In genomic region chr17:75349109-75349508, GRCm38 (mm10) we compare ENCODE assay signal across 10 mouse cellular contexts.
A peak's percentile ranks its signal among the peaks of the same experiment; 100 is the strongest.
DNase-seq lines count a peak whose midpoint lies in the region; ATAC-seq lines count a peak whose summit lies in the region.
"Had no signal": no experiment of that assay in that cellular context is flagged by ENCODE, and none has a peak within 500 bp of the region (broad histone marks: within the 10 kb centered on the region; RNA-seq: fewer than 3 reads in every experiment).

No protein-coding gene starts in this region.

- no peak overlapping the region for H3K4me3 ChIP-seq in limb, embryonic 10.5 days
- no peak overlapping the region for H3K4me3 ChIP-seq in midbrain, embryonic 15.5 days
- H3K4me3 ChIP-seq: limb, embryonic 13.5 days; neural tube, embryonic 12.5 days had no signal

- no peak overlapping the region for H3K4me2 ChIP-seq in midbrain, embryonic 15.5 days
- H3K4me2 ChIP-seq: limb, embryonic 13.5 days; neural tube, embryonic 12.5 days had no signal

- peak; percentile 4 for DNase-seq in kidney, adult 9 months
- DNase-seq in kidney, postnatal 4 days, result no peak
- DNase-seq in frontal cortex, postnatal 36 days (ENCODE audit: low spot score in 2 of 2), result peak; percentile 30 to 66
- peak; percentile 22 to 27 for DNase-seq in layer of hippocampus, postnatal 25 days (ENCODE audit: extremely low spot score in 1 of 2, low spot score in 1 of 2)
- peak; percentile 33 to 41 for DNase-seq in right cerebral cortex, postnatal 36 days (ENCODE audit: low spot score in 2 of 2)
- no peak for DNase-seq in limb, embryonic 10.5 days (ENCODE audit: low spot score)
- no peak for DNase-seq in cerebellum, postnatal 36 days

- H3K9ac ChIP-seq in midbrain, embryonic 15.5 days, result no peak overlapping the region
- H3K9ac ChIP-seq: limb, embryonic 13.5 days; neural tube, embryonic 12.5 days had no signal

- WGBS in limb, embryonic 10.5 days, result 94% methylated on average over 8 of the region's 8 CpGs
- 92% methylated on average over 8 of the region's 8 CpGs for WGBS in midbrain, embryonic 15.5 days

- no peak for ATAC-seq in midbrain, embryonic 15.5 days (replicated peaks)

- no peaks in the 10 kb centered on the region for H3K9me3 ChIP-seq in limb, embryonic 10.5 days (replicated peaks)
- H3K9me3 ChIP-seq in midbrain, embryonic 15.5 days, result no peaks in the 10 kb centered on the region

- no peaks in the 10 kb centered on the region for H3K4me1 ChIP-seq in limb, embryonic 10.5 days
- H3K4me1 ChIP-seq in midbrain, embryonic 15.5 days, result no peaks in the 10 kb centered on the region
- H3K4me1 ChIP-seq: limb, embryonic 13.5 days; neural tube, embryonic 12.5 days had no signal

- H3K27me3 ChIP-seq in limb, embryonic 10.5 days (ENCODE audit: low read depth, poor library complexity, severe bottlenecking), result no peaks in the 10 kb centered on the region
- no peaks in the 10 kb centered on the region for H3K27me3 ChIP-seq in midbrain, embryonic 15.5 days (replicated peaks)
- H3K27me3 ChIP-seq: limb, embryonic 13.5 days; neural tube, embryonic 12.5 days had no signal

- peaks cover 10% of the 10 kb centered on the region; the same call in 1 of the 2 replicates for H3K36me3 ChIP-seq in limb, embryonic 10.5 days
- no peaks in the 10 kb centered on the region for H3K36me3 ChIP-seq in midbrain, embryonic 15.5 days (replicated peaks)
- H3K36me3 ChIP-seq: neural tube, embryonic 12.5 days had no signal

- no peak overlapping the region for H3K27ac ChIP-seq in limb, embryonic 10.5 days
- H3K27ac ChIP-seq in midbrain, embryonic 15.5 days, result no peak overlapping the region
- H3K27ac ChIP-seq: limb, embryonic 13.5 days; neural tube, embryonic 12.5 days had no signal

Comparison
In these comparisons a context has a peak if more than half of its experiments do, and no peak if none do; other contexts are left out.
1. DNase-seq: peak in kidney, adult 9 months (single experiment), frontal cortex, postnatal 36 days (2 of 2), layer of hippocampus, postnatal 25 days (2 of 2) and right cerebral cortex, postnatal 36 days (2 of 2); none in kidney, postnatal 4 days (0 of 2), limb, embryonic 10.5 days (single experiment) and cerebellum, postnatal 36 days (0 of 2).